Mouse (Mus musculus) liver, postnatal 0 days (tissue): Measurements from ENCODE around the gene Tcte2. TPM values are rescaled to one million over a fixed set of nuclear protein-coding genes. Genes with fewer than 3 reads are reported as not detected.
"Not testable (repeated sequence)": the region's sequence is repeated elsewhere in the genome, so short reads cannot be mapped to it uniquely, and the experiment has no call there.

Source experiments
- ATAC-seq: fragments of 200-750 bp; cut with Nextera tagmentation; 2 replicates; pipeline ENCODE4 v1.8.0; 2017; ENCODE audit warnings: mild to moderate bottlenecking, moderate library complexity
- DNase-seq: peaks from one replicate; pipeline ENCODE4 v3.0.0-alpha.2; 2016
- H3K27ac ChIP-seq: fragments of 300-500 bp; sonication (generic); 2 replicates; pipeline ENCODE4 v1.5.1; 2014; ENCODE audit warnings: antibody characterized with exemption, moderate library complexity, mild to moderate bottlenecking, low read depth
- H3K27me3 ChIP-seq: fragments of 300-500 bp; sonication (generic); 2 replicates; pipeline ENCODE4 v1.6.1; 2014; ENCODE audit warnings: low read length, control low read depth, mixed read lengths; ENCODE audit not compliant: insufficient read depth
- H3K36me3 ChIP-seq: fragments of 300-500 bp; sonication (generic); replicated peaks from 2 replicates; pipeline ENCODE4 v1.6.1; 2014; ENCODE audit warnings: mild to moderate bottlenecking, control low read depth, low read length, moderate library complexity, mixed read lengths; ENCODE audit not compliant: insufficient read depth
- H3K4me1 ChIP-seq: fragments of 300-500 bp; sonication (generic); 2 replicates; pipeline ENCODE4 v1.6.1; 2014; ENCODE audit warnings: antibody characterized with exemption, mild to moderate bottlenecking, control low read depth; ENCODE audit not compliant: insufficient read depth
- H3K4me2 ChIP-seq: fragments of 300-500 bp; sonication (generic); 2 replicates; pipeline ENCODE4 v1.6.1; 2014; ENCODE audit warnings: low read depth, mild to moderate bottlenecking, low read length, moderate library complexity, mixed read lengths
- H3K4me3 ChIP-seq: fragments of 300-500 bp; sonication (generic); 2 replicates; pipeline ENCODE4 v1.5.1; 2014; ENCODE audit warnings: low read depth, low read length
- H3K9ac ChIP-seq: fragments of 300-500 bp; sonication (generic); replicated peaks from 2 replicates; pipeline ENCODE4 v1.6.1; 2014; ENCODE audit warnings: mild to moderate bottlenecking, moderate library complexity
- H3K9me3 ChIP-seq: fragments of 300-500 bp; sonication (generic); 2 replicates; pipeline ENCODE4 v1.6.1; 2016; ENCODE audit warnings: mild to moderate bottlenecking, control low read depth, low read length, mixed read lengths
- CTCF ChIP-seq: sonication (generic); IDR thresholded peaks from 2 replicates; pipeline ENCODE4 v1.5.1; 2016; ENCODE audit warnings: antibody characterized with exemption, low read depth
- EP300 ChIP-seq: IDR thresholded peaks from 2 replicates; pipeline ENCODE4 v1.6.1; 2016; ENCODE audit warnings: antibody characterized with exemption, low read depth, mild to moderate bottlenecking
- WGBS: fragments of 180-500 bp; shearing (Covaris S2); extraction: QIAGEN DNeasy Blood & Tissue Kit; methylation state at CpG from one replicate; pipeline ENCODE4 v1.1.7; 2014; ENCODE audit not compliant: insufficient replicate concordance; 5-methylcytosine and 5-hydroxymethylcytosine counted together
- polyA plus RNA-seq: library from polyadenylated mRNA; unstranded; fragments of >200 nt; fragmentation: Nextera tagmentation; extraction: Ambion mirVana; gene quantifications from 2 replicates; pipeline ENCODE4 v1.2.1, GENCODE M21; 2015

The Tcte2 gene
- polyA plus RNA-seq, 1 experiment from 2014 or later: 0.42 TPM

DNA sequence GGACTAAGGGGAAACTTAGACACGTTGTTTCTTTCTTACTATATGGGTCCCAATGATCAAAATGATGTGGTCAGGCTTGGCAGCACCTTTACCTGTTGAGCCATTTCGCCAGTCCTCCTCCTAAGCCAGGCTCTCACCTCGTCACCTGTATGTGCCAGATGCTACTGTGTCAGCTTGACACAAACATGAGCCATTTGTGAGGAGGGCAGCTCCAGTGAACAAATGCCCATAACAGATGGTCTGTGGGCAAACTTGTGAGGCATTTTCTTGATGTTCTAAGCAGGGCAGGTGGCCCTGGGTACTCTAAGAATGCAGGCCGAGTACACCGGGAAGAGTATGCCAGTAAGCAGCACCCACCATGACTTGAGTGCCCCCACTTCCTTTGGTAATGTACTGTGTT, 20.3 kb upstream of the Tcte2 start:
- no peak for TF ChIP-seq CTCF
- TF ChIP-seq EP300: no peak
- Histone ChIP-seq H3K36me3 (no peaks in the 10 kb centered on the region), H3K4me1 (no peaks in the 10 kb centered on the region), H3K4me3 (no peak overlapping the region), H3K4me2 (no peak overlapping the region), H3K9me3 (no peaks in the 10 kb centered on the region), H3K27me3 (no peaks in the 10 kb centered on the region), H3K9ac (no peak overlapping the region), H3K27ac (no peak overlapping the region)
- DNase-seq (no peak), ATAC-seq (no peak)
- WGBS: 72% methylated on average over 5 of the region's 5 CpGs

DNA sequence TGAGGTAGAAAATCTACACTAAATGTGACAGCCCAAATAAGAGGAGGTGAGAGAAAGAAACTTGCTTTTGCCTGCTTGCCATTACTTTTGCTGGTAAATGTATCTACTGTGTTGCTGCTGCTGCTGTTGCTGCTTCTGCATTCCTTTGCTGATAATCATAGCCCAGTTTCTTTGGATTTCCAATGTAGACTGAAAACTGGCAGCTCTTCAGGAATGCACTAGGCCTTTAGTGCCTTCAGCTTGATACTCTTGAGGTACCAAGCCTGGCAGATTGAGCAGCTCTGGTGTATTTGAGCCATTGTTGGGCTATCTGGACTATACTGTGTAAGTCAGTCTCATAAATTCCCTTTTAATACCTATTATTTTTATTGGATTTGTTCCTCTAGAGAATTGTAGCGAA, 17.2 kb upstream of the Tcte2 start:
- TF ChIP-seq EP300 (no peak), CTCF (no peak)
- DNase-seq (no peak), ATAC-seq (no peak)
- 88% methylated on average over 1 of the region's 1 CpGs for WGBS
- Histone ChIP-seq H3K9me3 (no peaks in the 10 kb centered on the region), H3K27ac (no peak overlapping the region), H3K4me1 (no peaks in the 10 kb centered on the region), H3K36me3 (no peaks in the 10 kb centered on the region), H3K4me3 (no peak overlapping the region), H3K9ac (no peak overlapping the region), H3K4me2 (no peak overlapping the region), H3K27me3 (no peaks in the 10 kb centered on the region)

GRCm38 (mm10) chr17:13777676-13778075, 16.1 kb upstream of the Tcte2 start:
- no peaks in the 10 kb centered on the region for H3K9me3 ChIP-seq
- TF ChIP-seq EP300 (no peak), CTCF (no peak)
- 58% methylated on average over 2 of the region's 2 CpGs for WGBS
- H3K27me3 ChIP-seq: no peaks in the 10 kb centered on the region
- no peak for ATAC-seq
- no peak overlapping the region for H3K4me2 ChIP-seq
- no peaks in the 10 kb centered on the region for H3K36me3 ChIP-seq
- H3K27ac ChIP-seq: no peak overlapping the region
- H3K9ac ChIP-seq: no peak overlapping the region
- no peak for DNase-seq
- no peak overlapping the region for H3K4me3 ChIP-seq
- H3K4me1 ChIP-seq: no peaks in the 10 kb centered on the region

DNA sequence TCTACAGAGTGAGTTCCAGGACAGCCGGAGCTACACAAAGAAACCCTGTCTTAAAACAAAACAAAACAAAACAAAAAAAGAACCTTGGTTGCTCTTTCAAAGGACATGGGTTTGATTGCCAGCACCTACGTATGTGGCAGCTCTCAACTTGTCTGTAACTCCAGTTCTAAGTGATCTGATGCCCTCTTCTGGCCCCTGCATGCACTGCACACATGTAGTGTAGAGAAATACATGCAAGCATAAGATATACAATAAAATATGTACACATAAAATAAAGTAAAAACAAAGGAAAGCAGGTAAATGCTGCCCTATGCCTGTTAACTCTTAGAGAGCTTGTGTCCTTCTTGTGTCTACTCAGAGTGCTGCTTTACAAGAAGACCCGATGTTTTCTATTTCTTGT, 7.6 kb upstream of the Tcte2 start:
- Histone ChIP-seq H3K4me2 (no peak overlapping the region), H3K27ac (peak overlapping the region; percentile 76), H3K27me3 (no peaks in the 10 kb centered on the region), H3K4me3 (no peak overlapping the region), H3K36me3 (no peaks in the 10 kb centered on the region), H3K9ac (no peak overlapping the region), H3K9me3 (no peaks in the 10 kb centered on the region), H3K4me1 (no peaks in the 10 kb centered on the region)
- 78% methylated on average over 3 of the region's 3 CpGs for WGBS
- DNase-seq (no peak), ATAC-seq (no peak)
- TF ChIP-seq CTCF (peak; percentile 48), EP300 (no peak)

DNA sequence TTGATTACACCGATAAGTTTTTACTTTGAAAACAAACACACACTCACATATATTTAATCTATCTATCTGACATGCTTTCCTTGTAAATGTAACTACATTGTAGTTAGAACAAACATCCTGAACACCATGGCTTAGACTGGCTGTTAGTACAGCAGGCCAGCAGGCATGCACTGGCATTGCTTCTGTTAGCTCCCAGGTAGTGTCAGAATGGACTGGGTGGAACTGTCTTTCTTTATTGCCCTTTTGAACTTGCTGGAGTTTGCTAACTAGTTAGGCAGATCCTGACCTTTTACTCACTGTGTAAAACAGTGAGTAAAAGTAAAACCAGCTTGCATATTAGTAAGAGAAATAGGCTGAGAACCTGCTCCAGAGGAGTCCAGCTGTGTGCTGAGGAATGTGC, 6.9 kb upstream of the Tcte2 start:
- Histone ChIP-seq H3K27ac (peak overlapping the region; percentile 76), H3K9ac (no peak overlapping the region), H3K9me3 (no peaks in the 10 kb centered on the region), H3K4me2 (no peak overlapping the region), H3K36me3 (no peaks in the 10 kb centered on the region), H3K4me1 (no peaks in the 10 kb centered on the region), H3K27me3 (no peaks in the 10 kb centered on the region), H3K4me3 (no peak overlapping the region)
- ATAC-seq (peak; percentile 80), DNase-seq (no peak)
- 77% methylated on average over 1 of the region's 1 CpGs for WGBS
- TF ChIP-seq CTCF: no peak
- no peak for TF ChIP-seq EP300

DNA sequence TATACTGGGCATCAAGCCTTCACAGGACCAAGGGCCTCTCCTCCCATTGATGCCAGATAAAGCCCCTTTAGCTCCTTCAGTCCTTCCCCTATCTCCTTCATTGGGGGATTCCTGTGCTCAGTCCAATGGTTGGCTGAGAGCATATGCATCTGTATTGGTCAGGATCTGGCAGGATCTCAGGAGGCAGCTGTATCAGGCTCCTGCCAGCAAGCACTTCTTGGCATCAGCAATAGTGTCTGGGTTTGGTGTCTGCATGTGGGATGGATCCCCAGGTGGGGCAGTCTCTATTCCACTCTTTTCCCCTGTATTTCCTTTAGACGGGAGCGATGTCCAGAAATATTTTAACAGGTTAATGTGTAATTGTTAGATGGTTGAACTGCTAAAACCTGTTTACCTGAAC, 3.3 kb upstream of the Tcte2 start:
- H3K27ac ChIP-seq, H3K9me3 ChIP-seq, ATAC-seq, H3K36me3 ChIP-seq, H3K4me3 ChIP-seq, H3K4me1 ChIP-seq, H3K9ac ChIP-seq, H3K4me2 ChIP-seq, DNase-seq: not testable (repeated sequence)
- whole genome bisulfite sequencing: 82% methylated on average over 2 of the region's 2 CpGs
- H3K27me3 ChIP-seq: peaks cover 13% of the 10 kb centered on the region

DNA sequence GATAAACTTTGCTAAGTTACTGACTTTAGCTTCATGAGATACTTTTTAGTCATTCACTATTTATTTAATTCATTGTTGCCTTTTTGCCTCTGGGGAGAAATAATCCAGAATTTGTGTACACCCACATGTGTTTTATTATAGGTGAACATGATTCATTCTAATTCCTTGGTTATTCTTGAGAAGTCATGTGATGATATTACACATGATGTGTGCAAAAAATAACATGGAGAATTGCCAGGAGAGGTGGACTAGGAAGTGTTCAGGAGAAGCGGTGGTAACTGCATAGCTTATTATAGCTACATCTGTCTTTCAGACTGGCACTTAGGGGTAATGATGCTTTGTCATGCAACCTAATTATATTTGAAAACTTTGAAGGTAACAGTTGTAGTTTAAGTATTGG, 2.2 kb upstream of the Tcte2 start:
- no peak overlapping the region for H3K27ac ChIP-seq
- WGBS: 67% methylated on average over 1 of the region's 1 CpGs
- peaks cover 3% of the 10 kb centered on the region; the same call in 1 of the 2 replicates for H3K4me1 ChIP-seq
- H3K9ac ChIP-seq: no peak overlapping the region
- no peaks in the 10 kb centered on the region for H3K36me3 ChIP-seq
- no peaks in the 10 kb centered on the region for H3K9me3 ChIP-seq
- peaks cover 18% of the 10 kb centered on the region for H3K27me3 ChIP-seq
- ATAC-seq (no peak), DNase-seq (no peak)
- H3K4me2 ChIP-seq: no peak overlapping the region
- no peak for TF ChIP-seq EP300
- no peak for TF ChIP-seq CTCF
- no peak overlapping the region for H3K4me3 ChIP-seq
